Mouse (Mus musculus) adrenal gland, postnatal 4 days (tissue): ENCODE measurements around the gene Slco2a1. TPM values are rescaled to one million over a fixed set of nuclear protein-coding genes. Genes with fewer than 3 reads are reported as not detected.

Experiments used
- DNase-seq, 2 experiments: peaks; one replicate each; pipeline ENCODE4 v3.0.0; 2021 to 2022; ENCODE audit warnings: low spot score in 2 of 2, mixed read lengths in 2 of 2
- long read RNA-seq, 2 experiments: library from polyadenylated mRNA; stranded (forward); transcript quantifications; one replicate each; pipeline ENCODE4 v2.0.0; 2021
- total RNA-seq, 2 experiments: library from RNA; stranded (reverse); gene quantifications; 2 replicates each; pipeline ENCODE4 v1.2.3; 2021

Gene Slco2a1
- 10 to 100 TPM; 12.0 to 12.3 TPM for total RNA-seq
- long read RNA-seq, experiment 1, full-length matches to known transcripts, result 3 of 7 reads
- long read RNA-seq, experiment 1, partial matches to known transcripts, result 0 of 7 reads
- long read RNA-seq, experiment 1, other reads (novel, unspliced or antisense), result 4 of 7 reads
- long read RNA-seq, experiment 2, full-length matches to known transcripts, result 4 of 13 reads
- long read RNA-seq, experiment 2, partial matches to known transcripts, result 7 of 13 reads
- long read RNA-seq, experiment 2, other reads (novel, unspliced or antisense), result 2 of 13 reads

GRCm38 (mm10) chr9:102988462-102988861 is at the start of gene Slco2a1:
TSS of gene Slco2a1 (plus strand) at chr9:102988712.
- DNase-seq, result no peak

GRCm38 (mm10) chr9:102942221-102942620 is 46.3 kb upstream of the Slco2a1 start:
- DNase-seq, result peak in 1 of 2 experiments; percentile 1

GRCm38 (mm10) chr9:102944891-102945290 is 43.6 kb upstream of the Slco2a1 start:
- DNase-seq, result no peak

GRCm38 (mm10) chr9:102946469-102947015 is 42.0 kb upstream of the Slco2a1 start:
- DNase-seq, result no peak

GRCm38 (mm10) chr9:102948706-102949105 is 39.8 kb upstream of the Slco2a1 start:
- no peak for DNase-seq

- DNase-seq, result no peak
Observed at GRCm38 (mm10) chr9:102951091-102951994, 37.2 kb upstream of the Slco2a1 start.

GRCm38 (mm10) chr9:102955866-102956265 is 32.6 kb upstream of the Slco2a1 start:
- no peak for DNase-seq

- DNase-seq, result no peak
Observed at GRCm38 (mm10) chr9:102958703-102959102, 29.8 kb upstream of the Slco2a1 start.

GRCm38 (mm10) chr9:102961356-102962092 is 27.0 kb upstream of the Slco2a1 start:
- DNase-seq, result no peak

GRCm38 (mm10) chr9:102962093-102962788 is 26.3 kb upstream of the Slco2a1 start:
- DNase-seq, result no peak

GRCm38 (mm10) chr9:102963321-102963720 is 25.2 kb upstream of the Slco2a1 start:
- DNase-seq, result no peak

- DNase-seq, result no peak
Observed at GRCm38 (mm10) chr9:102964644-102965043, 23.9 kb upstream of the Slco2a1 start.

GRCm38 (mm10) chr9:102972393-102973050 is 16.0 kb upstream of the Slco2a1 start:
- DNase-seq, result no peak

- DNase-seq, result no peak
Observed at GRCm38 (mm10) chr9:102975887-102976286, 12.6 kb upstream of the Slco2a1 start.

GRCm38 (mm10) chr9:102977090-102977489 is 11.4 kb upstream of the Slco2a1 start:
- no peak for DNase-seq

- DNase-seq, result no peak
Observed at GRCm38 (mm10) chr9:102977791-102978492, 10.6 kb upstream of the Slco2a1 start.

GRCm38 (mm10) chr9:102979011-102979700 is 9.4 kb upstream of the Slco2a1 start:
- DNase-seq, result no peak

- no peak for DNase-seq
Observed at GRCm38 (mm10) chr9:102979956-102980355, 8.6 kb upstream of the Slco2a1 start.

- DNase-seq, result no peak
Observed at GRCm38 (mm10) chr9:102980420-102980819, 8.1 kb upstream of the Slco2a1 start.
